Mouse (Mus musculus) 416B (cell line): ENCODE measurements around the gene Phf5a.
A peak's percentile ranks its signal among the peaks of the same experiment; 100 is the strongest.

Experiments
- DNase-seq: peaks from one replicate; pipeline ENCODE4 v3.0.0; 2011; ENCODE audit warnings: low read depth

The Phf5a gene

GRCm38 (mm10) chr15:81848301-81848700 lies 23.4 kb downstream of the Phf5a start:
- DNase-seq = peak; percentile 71

GRCm38 (mm10) chr15:81847861-81848260 lies 23.9 kb downstream of the Phf5a start:
- DNase-seq = no peak

GRCm38 (mm10) chr15:81847161-81847560 lies 24.6 kb downstream of the Phf5a start:
- no peak for DNase-seq

- DNase-seq = no peak
These were observed 25.0 kb downstream of the Phf5a start for GRCm38 (mm10) chr15:81846755-81847154.

- DNase-seq = peak; percentile 82
These were observed 26.0 kb downstream of the Phf5a start for GRCm38 (mm10) chr15:81845724-81846123.

GRCm38 (mm10) chr15:81845033-81845625 lies 26.6 kb downstream of the Phf5a start:
- DNase-seq = no peak

- DNase-seq = no peak
These were observed 29.4 kb downstream of the Phf5a start for GRCm38 (mm10) chr15:81842275-81842674.

- no peak for DNase-seq
These were observed 31.4 kb downstream of the Phf5a start for GRCm38 (mm10) chr15:81840306-81840705.

- peak; percentile 23 for DNase-seq
These were observed 32.1 kb downstream of the Phf5a start for GRCm38 (mm10) chr15:81839634-81840033.

- DNase-seq = no peak
These were observed 33.0 kb downstream of the Phf5a start for GRCm38 (mm10) chr15:81838554-81839235.

- DNase-seq = no peak
These were observed 34.5 kb downstream of the Phf5a start for GRCm38 (mm10) chr15:81836966-81837920.

- DNase-seq = no peak
These were observed 35.4 kb downstream of the Phf5a start for GRCm38 (mm10) chr15:81836124-81836821.

GRCm38 (mm10) chr15:81835007-81835880 lies 36.5 kb downstream of the Phf5a start:
- no peak for DNase-seq

- DNase-seq = no peak
These were observed 37.4 kb downstream of the Phf5a start for GRCm38 (mm10) chr15:81834171-81834841.

GRCm38 (mm10) chr15:81833481-81833880 lies 38.2 kb downstream of the Phf5a start:
- no peak for DNase-seq

- DNase-seq = no peak
These were observed 39.5 kb downstream of the Phf5a start for GRCm38 (mm10) chr15:81832219-81832618.

- peak; percentile 97 for DNase-seq
These were observed 40.4 kb downstream of the Phf5a start for GRCm38 (mm10) chr15:81831136-81831825.

GRCm38 (mm10) chr15:81830530-81830929 lies 41.2 kb downstream of the Phf5a start:
- no peak for DNase-seq

GRCm38 (mm10) chr15:81829208-81829580 lies 42.5 kb downstream of the Phf5a start:
- no peak for DNase-seq
